Mouse (Mus musculus) stomach, embryonic 14.5 days (tissue): ENCODE results near the gene Myct1. TPM values are rescaled to one million over a fixed set of nuclear protein-coding genes. Genes with fewer than 3 reads are reported as not detected.

Experiments
- ATAC-seq: fragments of 200-750 bp; cut with Nextera tagmentation; 2 replicates; pipeline ENCODE4 v1.8.0; 2017; ENCODE audit warnings: low read depth, moderate TSS enrichment; ENCODE audit not compliant: insufficient number of reproducible peaks, insufficient read depth, low FRiP score
- H3K27ac ChIP-seq: fragments of 300-500 bp; sonication (generic); 2 replicates; pipeline ENCODE4 v1.5.1; 2014; ENCODE audit warnings: mild to moderate bottlenecking, low read length, moderate library complexity, mixed read lengths
- H3K27me3 ChIP-seq: fragments of 300-500 bp; sonication (generic); 2 replicates; pipeline ENCODE4 v1.6.1; 2014; ENCODE audit warnings: low read length, control low read depth, mixed read lengths; ENCODE audit not compliant: control insufficient read depth, insufficient read depth
- H3K36me3 ChIP-seq: fragments of 300-500 bp; sonication (generic); 2 replicates; pipeline ENCODE4 v1.6.1; 2014; ENCODE audit warnings: mild to moderate bottlenecking, control low read depth, low read length, moderate library complexity, mixed read lengths; ENCODE audit not compliant: control insufficient read depth, insufficient read depth
- H3K4me1 ChIP-seq: fragments of 300-500 bp; sonication (generic); 2 replicates; pipeline ENCODE4 v1.6.1; 2014; ENCODE audit warnings: low read length, control low read depth, mixed read lengths; ENCODE audit not compliant: control insufficient read depth, insufficient read depth
- H3K4me2 ChIP-seq: fragments of 300-500 bp; sonication (generic); replicated peaks from 2 replicates; pipeline ENCODE4 v1.6.1; 2014; ENCODE audit warnings: low read depth, low read length, control low read depth
- H3K4me3 ChIP-seq: fragments of 300-500 bp; sonication (generic); 2 replicates; pipeline ENCODE4 v1.5.1; 2014; ENCODE audit warnings: low read depth, low read length, control low read depth
- H3K9ac ChIP-seq: fragments of 300-500 bp; sonication (generic); replicated peaks from 2 replicates; pipeline ENCODE4 v1.6.1; 2014; ENCODE audit warnings: low read depth, mild to moderate bottlenecking, control low read depth, low read length, moderate library complexity, mixed read lengths
- H3K9me3 ChIP-seq: fragments of 300-500 bp; sonication (generic); 2 replicates; pipeline ENCODE4 v1.6.1; 2016; ENCODE audit warnings: low read depth, low read length, control low read depth; ENCODE audit not compliant: control insufficient read depth
- WGBS: fragments of 180-500 bp; shearing (Covaris S2); extraction: QIAGEN DNeasy Blood & Tissue Kit; methylation state at CpG from one replicate; pipeline ENCODE4 v1.1.7; 2014; 5-methylcytosine and 5-hydroxymethylcytosine counted together
- polyA plus RNA-seq: library from polyadenylated mRNA; unstranded; fragments of >200 nt; fragmentation: Nextera tagmentation; extraction: Ambion mirVana; gene quantifications from 2 replicates; pipeline ENCODE4 v1.2.1, GENCODE M21; 2014

The Myct1 gene
- 4.9 and 6.7 TPM in 2 replicates for polyA plus RNA-seq

DNA sequence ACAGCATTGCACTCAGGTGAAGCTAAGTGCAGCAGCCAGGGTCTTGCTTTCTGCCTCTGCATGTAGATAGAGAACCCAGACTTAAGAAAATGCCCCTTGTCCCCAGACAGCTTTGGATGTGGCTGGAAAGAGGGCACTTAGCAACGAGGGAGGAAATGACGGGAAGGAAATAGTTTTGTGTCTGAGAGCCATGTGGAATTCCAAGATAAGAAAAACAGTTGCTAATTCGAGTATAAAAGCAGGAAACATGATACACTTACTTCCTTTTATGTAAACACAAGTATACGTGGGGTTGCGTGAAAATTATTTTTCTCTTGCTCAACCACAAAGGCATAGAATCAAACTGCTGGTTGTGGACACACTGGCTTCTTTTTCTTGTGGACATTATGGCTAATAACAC lies at the start of gene Myct1:
TSS of gene Myct1 (plus strand) at position 312 of the 400 bp plus-strand sequence.
- H3K9me3 ChIP-seq: no peaks in the 10 kb centered on the region
- no peak within 1 kb of the TSS for H3K27ac ChIP-seq
- WGBS: 14% methylated on average over 5 of the region's 5 CpGs
- no peaks in the 10 kb centered on the region for H3K27me3 ChIP-seq
- no peak for ATAC-seq
- peak within 1 kb of the TSS; percentile 2; the same call in 1 of the 2 replicates for H3K4me3 ChIP-seq
- no peaks in the 10 kb centered on the region for H3K36me3 ChIP-seq
- no peaks in the 10 kb centered on the region for H3K4me1 ChIP-seq
- H3K9ac ChIP-seq: no peak within 1 kb of the TSS
- H3K4me2 ChIP-seq: no peak within 1 kb of the TSS

DNA sequence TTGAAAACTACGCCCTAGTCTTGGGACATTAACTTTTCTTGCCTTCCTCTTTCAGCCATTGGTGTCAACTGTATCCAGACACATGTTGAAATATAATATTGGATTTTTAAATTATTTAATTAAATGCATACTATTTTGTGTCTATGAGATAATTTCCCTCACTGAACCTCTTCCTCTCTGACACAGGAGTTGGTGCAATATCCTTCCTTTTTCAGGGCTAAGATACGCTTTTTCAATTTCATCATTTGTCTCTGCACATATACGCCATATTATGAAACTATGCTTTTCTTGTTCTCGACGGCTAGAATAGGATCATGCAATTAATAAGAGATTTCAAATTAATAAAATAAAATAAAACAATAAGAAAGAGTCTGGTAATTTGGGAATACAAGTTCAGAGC lies 47.1 kb upstream of the Myct1 start:
- H3K9me3 ChIP-seq: no peaks in the 10 kb centered on the region
- no peak overlapping the region for H3K4me2 ChIP-seq
- no peak overlapping the region for H3K27ac ChIP-seq
- no peaks in the 10 kb centered on the region for H3K27me3 ChIP-seq
- H3K4me3 ChIP-seq: no peak overlapping the region
- ATAC-seq: no peak
- H3K9ac ChIP-seq: no peak overlapping the region
- H3K36me3 ChIP-seq: no peaks in the 10 kb centered on the region
- 90% methylated on average over 5 of the region's 5 CpGs for WGBS
- 0 out of 2 replicates have a peak, but pooled peaks cover 5% of the 10 kb centered on the region for H3K4me1 ChIP-seq

DNA sequence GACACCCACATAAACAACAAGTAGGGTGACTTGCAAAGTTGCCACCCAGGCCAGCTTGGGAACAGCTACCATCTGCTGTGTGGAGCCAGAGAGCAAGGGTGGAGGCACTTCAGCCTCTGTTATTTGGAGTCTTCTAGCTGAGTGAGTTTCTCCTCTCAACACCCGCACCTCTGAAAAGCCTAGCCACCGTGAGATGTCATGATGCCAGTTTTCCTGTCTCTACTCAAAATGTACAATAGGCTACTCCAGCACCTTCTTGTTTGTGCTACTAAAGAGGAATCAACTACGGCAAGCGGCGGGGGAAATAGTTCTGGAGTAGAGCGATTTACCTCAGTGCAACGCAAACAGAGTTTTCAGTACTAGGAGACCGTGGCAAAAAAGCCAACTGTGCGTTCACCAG lies 45.8 kb upstream of the Myct1 start:
- H3K27me3 ChIP-seq: no peaks in the 10 kb centered on the region
- H3K36me3 ChIP-seq: no peaks in the 10 kb centered on the region
- no peak for ATAC-seq
- WGBS: 86% methylated on average over 9 of the region's 9 CpGs
- H3K9ac ChIP-seq: no peak overlapping the region
- H3K27ac ChIP-seq: no peak overlapping the region
- no peaks in the 10 kb centered on the region for H3K9me3 ChIP-seq
- 0 out of 2 replicates have a peak, but pooled peaks cover 5% of the 10 kb centered on the region for H3K4me1 ChIP-seq
- no peak overlapping the region for H3K4me2 ChIP-seq
- no peak overlapping the region for H3K4me3 ChIP-seq

DNA sequence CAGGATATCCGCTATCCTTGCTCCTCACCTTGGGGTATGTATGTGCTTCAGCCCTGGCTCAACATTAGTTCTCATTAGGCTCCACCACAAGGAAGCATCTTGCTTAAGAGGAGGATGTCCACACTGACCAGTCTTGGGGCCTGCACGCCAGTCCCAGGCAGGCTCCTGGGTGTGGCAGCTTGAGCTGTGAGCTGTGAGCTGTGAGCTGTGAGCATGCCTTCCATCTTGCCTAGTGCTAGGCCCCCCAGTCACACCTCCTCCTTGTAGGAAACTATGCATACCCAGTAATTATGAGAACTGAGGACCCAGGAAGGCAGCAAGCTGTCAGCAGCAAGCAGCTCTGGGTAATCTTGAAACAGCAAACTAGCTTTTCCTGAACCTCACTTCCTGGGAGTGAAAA lies 44.9 kb upstream of the Myct1 start:
- Histone ChIP-seq H3K4me2 (no peak overlapping the region), H3K9me3 (no peaks in the 10 kb centered on the region), H3K9ac (no peak overlapping the region), H3K27me3 (no peaks in the 10 kb centered on the region), H3K36me3 (no peaks in the 10 kb centered on the region), H3K4me3 (no peak overlapping the region), H3K4me1 (0 out of 2 replicates have a peak, but pooled peaks cover 5% of the 10 kb centered on the region), H3K27ac (no peak overlapping the region)
- no peak for ATAC-seq
- WGBS: 85% methylated on average over 2 of the region's 2 CpGs

DNA sequence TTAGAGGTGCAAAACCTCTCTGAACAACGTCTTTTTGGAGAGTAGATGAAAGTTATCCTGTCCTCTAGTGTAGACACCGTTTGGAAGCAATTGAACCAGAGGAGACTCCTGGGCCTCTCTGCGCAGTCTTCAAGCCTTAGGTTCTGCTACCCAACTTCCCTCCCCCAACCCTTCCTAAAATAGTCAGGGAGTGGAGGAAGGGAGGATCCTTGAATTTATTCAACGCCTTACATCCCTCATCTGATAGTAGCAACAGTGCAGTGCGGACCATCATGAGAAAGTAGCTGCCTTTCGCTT lies 43.8 kb upstream of the Myct1 start:
- Histone ChIP-seq H3K27ac (no peak overlapping the region), H3K27me3 (no peaks in the 10 kb centered on the region), H3K4me2 (peak overlapping the region; percentile 95), H3K4me3 (peak overlapping the region; percentile 40), H3K4me1 (0 out of 2 replicates have a peak, but pooled peaks cover 5% of the 10 kb centered on the region), H3K9me3 (no peaks in the 10 kb centered on the region), H3K9ac (no peak overlapping the region), H3K36me3 (no peaks in the 10 kb centered on the region)
- peak; percentile 25; the same call in 1 of the 2 replicates for ATAC-seq
- 13% methylated on average over 6 of the region's 6 CpGs for WGBS

DNA sequence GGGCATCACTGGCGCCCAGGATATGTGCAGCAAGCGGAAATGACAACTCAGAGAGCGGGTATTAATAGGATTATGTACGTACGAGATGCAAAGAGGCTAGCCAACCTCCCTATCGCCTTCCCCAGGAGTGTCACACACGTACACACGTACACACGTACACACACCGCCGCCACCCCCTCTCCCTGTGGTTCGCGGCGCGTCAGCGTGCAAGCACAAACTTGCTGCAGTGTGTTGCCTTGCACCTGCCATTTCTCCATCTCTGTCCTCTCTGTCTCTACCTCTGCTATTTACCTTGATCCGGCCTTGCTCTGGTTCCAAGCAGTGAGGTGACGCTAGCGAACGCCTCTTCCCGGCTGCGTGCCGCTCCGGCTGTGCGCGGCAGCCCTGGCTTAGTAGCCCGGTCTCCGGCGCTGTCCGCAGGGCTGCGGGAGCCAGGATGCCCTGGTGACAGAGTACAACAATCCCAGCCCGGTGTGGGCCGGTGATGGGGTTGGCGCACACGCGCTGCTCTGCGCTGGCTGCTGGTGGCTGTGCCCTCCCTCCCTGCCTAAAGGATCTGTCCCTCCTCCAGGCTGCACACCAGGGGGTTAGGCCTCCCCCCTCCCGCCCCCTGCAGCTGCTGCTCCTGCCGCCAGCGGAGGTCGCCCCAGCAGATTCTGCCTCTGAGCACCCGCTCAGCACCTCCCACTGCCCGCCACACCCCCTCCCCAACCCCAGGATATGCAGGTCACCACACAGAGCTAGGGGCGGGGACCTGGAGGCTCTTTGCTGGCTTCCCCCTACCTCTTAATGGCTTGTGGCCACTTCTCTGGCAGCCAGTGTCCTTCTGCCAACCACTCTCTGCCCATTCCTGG lies 43.2 kb upstream of the Myct1 start:
- no peaks in the 10 kb centered on the region for H3K9me3 ChIP-seq
- no peaks in the 10 kb centered on the region for H3K27me3 ChIP-seq
- peak; percentile 73 for ATAC-seq
- WGBS: under 1% methylated on average over 44 of the region's 44 CpGs
- H3K27ac ChIP-seq: no peak overlapping the region
- H3K4me2 ChIP-seq: peak overlapping the region; percentile 95
- no peak overlapping the region for H3K9ac ChIP-seq
- H3K4me1 ChIP-seq: 0 out of 2 replicates have a peak, but pooled peaks cover 5% of the 10 kb centered on the region
- peak overlapping the region; percentile 40 for H3K4me3 ChIP-seq
- H3K36me3 ChIP-seq: no peaks in the 10 kb centered on the region

GRCm38 (mm10) chr10:5551382-5551781 lies 42.2 kb upstream of the Myct1 start, which contains the start of gene Syne1:
Gene Syne1, minus strand, starts transcription at chr10:5551482.
- Histone ChIP-seq H3K27ac (no peak within 1 kb of the TSS), H3K4me3 (peak within 1 kb of the TSS; percentile 40), H3K9ac (no peak within 1 kb of the TSS), H3K4me1 (0 out of 2 replicates have a peak, but pooled peaks cover 5% of the 10 kb centered on the region), H3K4me2 (peak within 1 kb of the TSS; percentile 95), H3K36me3 (no peaks in the 10 kb centered on the region), H3K27me3 (no peaks in the 10 kb centered on the region), H3K9me3 (no peaks in the 10 kb centered on the region)
- 68% methylated on average over 5 of the region's 5 CpGs for WGBS
- no peak for ATAC-seq

- H3K27ac ChIP-seq: no peak overlapping the region
- H3K4me3 ChIP-seq: no peak overlapping the region
- H3K4me1 ChIP-seq: 0 out of 2 replicates have a peak, but pooled peaks cover 5% of the 10 kb centered on the region
- H3K4me2 ChIP-seq: no peak overlapping the region
- H3K9ac ChIP-seq: no peak overlapping the region
- ATAC-seq: 0 out of 2 replicates have a peak, but pooled peaks have one; percentile 47
- H3K9me3 ChIP-seq: no peaks in the 10 kb centered on the region
- H3K36me3 ChIP-seq: no peaks in the 10 kb centered on the region
- no peaks in the 10 kb centered on the region for H3K27me3 ChIP-seq
- WGBS: 24% methylated on average over 5 of the region's 5 CpGs
These were observed 38.6 kb upstream of the Myct1 start for GRCm38 (mm10) chr10:5554941-5555340.
